Mouse (Mus musculus) heart, postnatal 0 days (tissue): ENCODE measurements around the gene Adamts12. TPM values are rescaled to one million over a fixed set of nuclear protein-coding genes. Genes with fewer than 3 reads are reported as not detected.

Experiments
- ATAC-seq: fragments of 200-750 bp; cut with Nextera tagmentation; 2 replicates; pipeline ENCODE4 v1.8.0; 2017; ENCODE audit warnings: low read depth, moderate number of reproducible peaks, moderate library complexity; ENCODE audit not compliant: insufficient read depth
- DNase-seq: peaks from one replicate; pipeline ENCODE4 v3.0.0-alpha.2; 2016; ENCODE audit warnings: low spot score
- H3K27ac ChIP-seq: fragments of 300-500 bp; sonication (generic); 2 replicates; pipeline ENCODE4 v1.5.1; 2014; ENCODE audit warnings: low read depth, mild to moderate bottlenecking
- H3K27me3 ChIP-seq: fragments of 300-500 bp; sonication (generic); 2 replicates; pipeline ENCODE4 v1.6.1; 2014; ENCODE audit warnings: low read length, mixed read lengths; ENCODE audit not compliant: control insufficient read depth, insufficient read depth
- H3K36me3 ChIP-seq: fragments of 300-500 bp; sonication (generic); replicated peaks from 2 replicates; pipeline ENCODE4 v1.6.1; 2014; ENCODE audit warnings: low read length, mixed read lengths; ENCODE audit not compliant: control insufficient read depth, insufficient read depth
- H3K4me1 ChIP-seq: fragments of 300-500 bp; sonication (generic); 2 replicates; pipeline ENCODE4 v1.6.1; 2014; ENCODE audit warnings: antibody characterized with exemption; ENCODE audit not compliant: control insufficient read depth, insufficient read depth
- H3K4me2 ChIP-seq: fragments of 300-500 bp; sonication (generic); 2 replicates; pipeline ENCODE4 v1.6.1; 2014; ENCODE audit warnings: low read depth, mild to moderate bottlenecking, low read length, moderate library complexity
- H3K4me3 ChIP-seq: fragments of 300-500 bp; sonication (generic); 2 replicates; pipeline ENCODE4 v1.5.1; 2014; ENCODE audit warnings: low read depth, low read length
- H3K9ac ChIP-seq: fragments of 300-500 bp; sonication (generic); replicated peaks from 2 replicates; pipeline ENCODE4 v1.6.1; 2014; ENCODE audit warnings: low read depth, low read length, mixed read lengths
- H3K9me3 ChIP-seq: fragments of 300-500 bp; sonication (generic); replicated peaks from 2 replicates; pipeline ENCODE4 v1.6.1; 2016; ENCODE audit warnings: low read length; ENCODE audit not compliant: control insufficient read depth
- CTCF ChIP-seq: IDR thresholded peaks from 2 replicates; pipeline ENCODE4 v1.5.1; 2016; ENCODE audit warnings: antibody characterized with exemption, control low read depth, low read depth
- EP300 ChIP-seq: IDR thresholded peaks from 2 replicates; pipeline ENCODE4 v1.6.1; 2016; ENCODE audit warnings: antibody characterized with exemption, low read depth
- WGBS: fragments of 180-500 bp; shearing (Covaris S2); extraction: QIAGEN DNeasy Blood & Tissue Kit; methylation state at CpG from one replicate; pipeline ENCODE4 v1.1.7; 2014; 5-methylcytosine and 5-hydroxymethylcytosine counted together
- polyA plus RNA-seq: library from polyadenylated mRNA; unstranded; fragments of >200 nt; fragmentation: Nextera tagmentation; extraction: Ambion mirVana; gene quantifications from 2 replicates; pipeline ENCODE4 v1.2.1, GENCODE M21; 2015
- total RNA-seq: library from RNA; depleted of rRNA; stranded (reverse); fragments of >200 nt; gene quantifications from 2 replicates; pipeline ENCODE4 v1.2.3, GENCODE M21; 2014; ENCODE audit warnings: low replicate concordance

The Adamts12 gene
- total and polyA plus RNA-seq, 2 experiments from 2014 or later: 1.1 to 6.4 TPM

DNA sequence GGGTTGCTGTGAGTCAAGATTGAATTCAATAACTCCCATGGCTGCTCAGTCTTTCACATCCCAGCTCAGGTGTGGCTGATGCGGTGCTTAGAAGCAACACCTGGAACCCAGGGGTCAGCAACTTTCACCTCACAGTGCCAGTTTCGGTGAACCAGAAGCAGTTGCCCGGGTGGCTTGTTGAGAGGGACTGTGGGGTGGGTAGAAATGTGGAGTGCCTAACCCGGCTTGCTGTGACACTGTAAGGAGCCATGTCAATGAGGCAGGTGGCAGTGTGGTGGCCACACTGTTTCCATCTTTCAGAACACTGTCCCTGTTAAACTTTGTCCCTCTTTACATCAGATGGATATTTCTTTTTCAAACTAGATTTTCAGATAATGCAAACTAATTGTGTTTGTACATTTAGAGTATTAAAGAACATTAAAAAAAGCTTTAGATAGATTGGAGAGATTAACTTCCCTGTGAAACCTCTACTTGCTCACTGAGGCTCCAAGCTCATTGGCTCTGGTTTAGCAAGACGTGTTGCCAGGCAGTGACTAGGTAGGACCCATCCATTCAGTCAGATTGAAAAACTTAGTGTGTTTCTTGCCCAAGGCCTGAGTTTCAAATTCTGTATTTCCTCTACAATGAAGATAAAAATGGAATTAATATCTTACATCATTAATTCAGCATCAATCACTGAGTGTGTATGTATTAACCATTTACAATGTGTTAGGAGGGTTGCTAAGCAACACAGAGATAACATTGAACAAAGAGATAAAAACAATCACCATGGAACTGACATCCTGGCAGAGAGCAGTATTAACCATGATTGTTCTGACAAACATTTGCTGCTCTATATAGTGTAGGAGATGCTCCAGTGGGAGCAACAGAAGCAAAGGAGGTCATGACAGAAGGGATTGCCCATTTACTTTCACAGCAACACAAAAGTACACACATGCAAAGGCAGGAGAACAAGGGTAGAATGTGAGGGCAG lies 68.3 kb downstream of the Adamts12 start:
- ATAC-seq (no peak), DNase-seq (no peak)
- no peaks in the 10 kb centered on the region for H3K36me3 ChIP-seq
- no peaks in the 10 kb centered on the region for H3K9me3 ChIP-seq
- TF ChIP-seq EP300 (no peak), CTCF (no peak)
- H3K27ac ChIP-seq: peak overlapping the region; percentile 15; the same call in 1 of the 2 replicates
- H3K27me3 ChIP-seq: no peaks in the 10 kb centered on the region
- H3K9ac ChIP-seq: no peak overlapping the region
- WGBS: 81% methylated on average over 5 of the region's 5 CpGs
- peaks cover 5% of the 10 kb centered on the region; the same call in 1 of the 2 replicates for H3K4me1 ChIP-seq
- H3K4me3 ChIP-seq: no peak overlapping the region
- H3K4me2 ChIP-seq: no peak overlapping the region

DNA sequence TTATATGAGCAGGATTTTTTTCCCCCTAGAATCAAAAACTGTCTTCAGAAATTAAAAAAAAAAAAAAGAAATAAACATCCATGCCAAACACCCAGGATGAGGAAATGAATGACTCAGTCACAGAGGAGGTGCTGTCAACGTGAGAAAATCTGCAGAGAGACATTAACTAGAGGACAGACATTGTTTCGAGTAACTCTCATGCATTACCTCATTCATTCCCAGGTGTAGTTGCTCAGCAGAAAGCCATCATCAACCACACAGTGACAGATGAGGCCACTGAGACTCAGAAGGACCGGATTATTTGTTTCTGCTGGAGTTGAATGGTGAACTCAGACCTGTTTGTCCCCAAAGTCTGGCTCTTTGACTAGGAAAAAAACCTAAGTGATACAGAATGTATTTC lies 81.0 kb downstream of the Adamts12 start:
- H3K27ac ChIP-seq: no peak overlapping the region
- H3K27me3 ChIP-seq: no peaks in the 10 kb centered on the region
- H3K4me3 ChIP-seq: no peak overlapping the region
- no peak overlapping the region for H3K9ac ChIP-seq
- TF ChIP-seq CTCF (no peak), EP300 (no peak)
- H3K9me3 ChIP-seq: no peaks in the 10 kb centered on the region
- H3K4me2 ChIP-seq: no peak overlapping the region
- ATAC-seq (no peak), DNase-seq (no peak)
- H3K4me1 ChIP-seq: no peaks in the 10 kb centered on the region
- 45% methylated on average over 3 of the region's 3 CpGs for WGBS
- H3K36me3 ChIP-seq: no peaks in the 10 kb centered on the region

DNA sequence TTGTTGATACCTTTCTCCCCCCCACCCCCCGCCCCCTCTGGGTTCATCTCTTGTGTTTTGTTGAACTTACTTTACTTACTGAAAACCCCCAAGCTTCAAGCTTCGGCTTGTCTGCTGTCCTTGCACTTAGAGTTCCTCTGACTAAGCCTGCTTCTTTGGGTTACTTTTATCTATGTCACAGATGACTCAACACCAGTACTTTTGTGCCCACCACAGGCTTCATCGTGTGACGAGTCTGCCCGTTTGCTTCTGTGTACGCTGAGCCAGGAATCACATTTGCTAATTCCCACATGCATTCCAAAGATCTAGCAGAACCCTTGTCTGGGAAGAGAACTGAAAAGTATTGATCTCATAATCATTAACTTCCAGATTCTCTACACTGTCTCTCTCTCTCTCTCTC lies 94.8 kb downstream of the Adamts12 start:
- TF ChIP-seq CTCF (no peak), EP300 (no peak)
- Histone ChIP-seq H3K4me3 (no peak overlapping the region), H3K9me3 (no peaks in the 10 kb centered on the region), H3K27me3 (no peaks in the 10 kb centered on the region), H3K36me3 (no peaks in the 10 kb centered on the region), H3K4me2 (no peak overlapping the region), H3K9ac (no peak overlapping the region), H3K27ac (no peak overlapping the region), H3K4me1 (no peaks in the 10 kb centered on the region)
- no peak for ATAC-seq
- DNase-seq: no peak
- WGBS: 52% methylated on average over 6 of the region's 6 CpGs

DNA sequence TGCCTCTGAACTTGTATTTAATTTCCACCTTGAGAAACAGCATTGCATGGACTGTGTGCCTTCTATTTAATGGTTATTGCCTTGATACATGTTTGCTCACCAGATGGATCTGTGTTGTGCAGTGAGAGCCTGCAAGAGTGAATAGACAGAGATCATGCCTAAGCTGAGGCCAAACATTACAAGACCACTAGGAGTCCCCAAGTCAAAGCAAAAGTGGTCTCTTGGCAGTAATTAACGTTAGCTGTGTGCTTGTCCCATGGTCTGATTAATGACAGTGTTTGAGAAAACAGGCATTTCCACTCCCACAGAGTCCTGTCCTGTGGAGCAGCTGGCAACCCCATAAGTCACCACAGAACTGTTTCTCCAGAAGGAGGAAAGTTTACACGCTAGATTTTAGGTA lies 96.2 kb downstream of the Adamts12 start:
- H3K36me3 ChIP-seq: no peaks in the 10 kb centered on the region
- TF ChIP-seq EP300 (no peak), CTCF (no peak)
- 47% methylated on average over 2 of the region's 2 CpGs for WGBS
- ATAC-seq (no peak), DNase-seq (no peak)
- no peaks in the 10 kb centered on the region for H3K27me3 ChIP-seq
- H3K4me3 ChIP-seq: no peak overlapping the region
- H3K4me1 ChIP-seq: no peaks in the 10 kb centered on the region
- no peak overlapping the region for H3K27ac ChIP-seq
- H3K9ac ChIP-seq: no peak overlapping the region
- H3K9me3 ChIP-seq: no peaks in the 10 kb centered on the region
- H3K4me2 ChIP-seq: no peak overlapping the region

DNA sequence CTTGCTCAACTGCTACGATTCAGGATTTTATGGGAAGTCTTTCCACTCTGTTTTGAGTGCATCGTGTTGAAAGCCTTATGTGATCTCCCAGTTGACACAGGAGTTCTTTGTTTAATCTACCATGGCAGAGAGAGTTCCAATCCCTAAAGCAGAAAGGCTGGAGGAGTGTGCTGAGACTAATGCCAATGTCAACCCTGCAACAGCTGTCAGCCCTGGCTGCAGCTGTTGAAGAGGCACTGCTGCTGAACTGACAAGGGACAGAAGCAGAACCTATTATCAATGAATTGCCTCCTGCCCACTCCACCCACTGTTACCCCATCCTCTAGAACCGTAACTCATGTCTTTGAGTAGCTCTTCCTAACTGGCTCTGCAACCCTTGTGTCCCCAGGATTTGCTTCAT lies 101.3 kb downstream of the Adamts12 start:
- Histone ChIP-seq H3K36me3 (no peaks in the 10 kb centered on the region), H3K4me1 (no peaks in the 10 kb centered on the region), H3K27me3 (no peaks in the 10 kb centered on the region), H3K9ac (no peak overlapping the region), H3K4me2 (no peak overlapping the region), H3K4me3 (no peak overlapping the region), H3K27ac (no peak overlapping the region), H3K9me3 (no peaks in the 10 kb centered on the region)
- TF ChIP-seq EP300: no peak
- no peak for TF ChIP-seq CTCF
- 45% methylated on average over 3 of the region's 3 CpGs for WGBS
- ATAC-seq (no peak), DNase-seq (no peak)
